In the genomic region with DNA sequence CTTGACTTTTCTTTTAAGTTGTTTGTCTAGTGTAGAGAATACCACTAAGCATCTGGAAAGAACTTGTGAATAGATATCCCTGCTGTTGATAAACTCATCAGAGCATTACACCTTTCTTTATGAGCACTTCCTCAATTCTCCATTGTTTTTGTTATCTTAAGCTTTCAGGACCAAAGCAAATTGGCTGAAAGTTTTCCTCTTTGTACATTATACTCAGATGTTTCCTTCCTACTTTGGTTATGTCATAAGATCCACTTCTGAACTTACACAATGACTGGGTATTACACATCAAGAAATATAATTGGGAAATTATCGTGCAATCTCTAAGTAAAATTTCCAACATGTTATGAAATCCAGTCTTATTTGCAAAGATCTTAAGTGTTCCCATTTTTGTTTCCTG, we compare ENCODE assay signal across 26 mouse cellular contexts. TPM values are rescaled to one million over a fixed set of nuclear protein-coding genes. Genes with fewer than 3 reads are reported as not detected.
DNase-seq lines count a peak whose midpoint lies in the region; ATAC-seq and TF ChIP-seq lines count a peak whose summit lies in the region.
"Had no signal": no experiment of that assay in that cellular context is flagged by ENCODE, and none has a peak within 500 bp of the region (broad histone marks: within the 10 kb centered on the region; RNA-seq: fewer than 3 reads in every experiment).

No protein-coding gene starts in this region.

- H3K9ac ChIP-seq in lung, embryonic 14.5 days, result no peak overlapping the region
- H3K9ac ChIP-seq in forebrain, embryonic 14.5 days (ENCODE audit: low read length), result no peak overlapping the region
- H3K9ac ChIP-seq: forebrain, postnatal 0 days; heart, embryonic 13.5 days; hindbrain, embryonic 14.5 days; neural tube, embryonic 12.5 days had no signal

- no peak overlapping the region for H3K4me3 ChIP-seq in gastrocnemius, adult 2 months
- no peak overlapping the region for H3K4me3 ChIP-seq in lung, embryonic 14.5 days (ENCODE audit: low read depth, low read length)
- no peak overlapping the region for H3K4me3 ChIP-seq in forebrain, embryonic 14.5 days (ENCODE audit: low read depth, low read length)
- H3K4me3 ChIP-seq: embryonic facial prominence, embryonic 10.5 days; heart, embryonic 13.5 days; left cerebral cortex, adult 2 months; neural tube, embryonic 12.5 days had no signal

- no peak for DNase-seq in gastrocnemius, adult 2 months
- DNase-seq in gastrocnemius, postnatal 14 days, result no peak
- peak; percentile 9 for DNase-seq in lung, embryonic 14.5 days
- no peak for DNase-seq in lung, postnatal 4 days
- no peak for DNase-seq in forebrain, embryonic 14.5 days (ENCODE audit: low spot score)
- DNase-seq in frontal cortex, postnatal 14 days (ENCODE audit: low spot score in 2 of 2), result no peak
- DNase-seq: adrenal gland, adult 2 months; cerebellum, adult 18-20 months; forebrain, postnatal 0 days; heart, adult 18-20 months; kidney, adult 2 months; kidney, postnatal 10 days; midbrain, embryonic 14.5 days; retina, postnatal 1 day; right cerebral cortex, postnatal 4 days; thymus, adult 18-20 months; thymus, postnatal 36 days had no signal

- TF ChIP-seq CTCF in gastrocnemius, adult 2 months (IDR thresholded peaks at IDR 0.05), result no peak
- TF ChIP-seq CTCF in lung, embryonic 14.5 days (IDR thresholded peaks at IDR 0.05; ENCODE audit: low read depth), result no peak

- H3K4me2 ChIP-seq in lung, embryonic 14.5 days, result no peak overlapping the region
- no peak overlapping the region for H3K4me2 ChIP-seq in forebrain, embryonic 14.5 days (ENCODE audit: low read length)
- H3K4me2 ChIP-seq: heart, embryonic 13.5 days; hindbrain, embryonic 14.5 days; neural tube, embryonic 12.5 days had no signal

- no peaks in the 10 kb centered on the region for H3K4me1 ChIP-seq in lung, embryonic 14.5 days (ENCODE audit: insufficient read depth)
- no peaks in the 10 kb centered on the region for H3K4me1 ChIP-seq in forebrain, embryonic 14.5 days (ENCODE audit: control insufficient read depth, insufficient read depth, low read length)
- H3K4me1 ChIP-seq: embryonic facial prominence, embryonic 10.5 days; heart, embryonic 13.5 days; neural tube, embryonic 12.5 days had no signal

- no peak for ATAC-seq in lung, embryonic 14.5 days (ENCODE audit: insufficient read depth)
- peak; percentile 83 for ATAC-seq in common myeloid progenitor, adult 5-6 weeks (replicated peaks; ENCODE audit: low read depth, poor library complexity, severe bottlenecking)
- peak; percentile 81 for ATAC-seq in megakaryocyte progenitor cell, adult 5-6 weeks (replicated peaks; ENCODE audit: poor library complexity)
- no peak for ATAC-seq in forebrain, embryonic 14.5 days
- ATAC-seq: forebrain, postnatal 0 days; Patski had no signal

- H3K27ac ChIP-seq in gastrocnemius, adult 2 months, result peak overlapping the region; percentile 24; the same call in 1 of the 2 replicates
- H3K27ac ChIP-seq in lung, embryonic 14.5 days (ENCODE audit: low read depth), result no peak overlapping the region
- H3K27ac ChIP-seq in forebrain, embryonic 14.5 days (ENCODE audit: low read depth, low read length), result no peak overlapping the region
- H3K27ac ChIP-seq: embryonic facial prominence, embryonic 10.5 days; heart, embryonic 13.5 days; hindbrain, embryonic 14.5 days; left cerebral cortex, adult 2 months; neural tube, embryonic 12.5 days had no signal

- intact Hi-C loops in gastrocnemius, adult 2 months (cut with DNase I), result no loop called here
- intact Hi-C loops in gastrocnemius, postnatal 14 days (cut with DNase I; ENCODE audit: low total_unique reads), result no loop called here

- 77% methylated on average over 1 of the region's 1 CpGs for WGBS in lung, embryonic 14.5 days
- WGBS in forebrain, embryonic 14.5 days, result 91% methylated on average over 1 of the region's 1 CpGs

- no peaks in the 10 kb centered on the region for H3K27me3 ChIP-seq in lung, embryonic 14.5 days (ENCODE audit: insufficient read depth, low read length)
- no peaks in the 10 kb centered on the region for H3K27me3 ChIP-seq in forebrain, embryonic 14.5 days (replicated peaks; ENCODE audit: control insufficient read depth, insufficient read depth, low read length)
- H3K27me3 ChIP-seq: neural tube, embryonic 12.5 days had no signal

- H3K9me3 ChIP-seq in lung, embryonic 14.5 days (ENCODE audit: low read depth, low read length), result no peaks in the 10 kb centered on the region
- H3K9me3 ChIP-seq in forebrain, embryonic 14.5 days (replicated peaks; ENCODE audit: control insufficient read depth, low read length), result no peaks in the 10 kb centered on the region
- H3K9me3 ChIP-seq: embryonic facial prominence, embryonic 10.5 days; heart, embryonic 13.5 days; neural tube, embryonic 12.5 days had no signal

- no peaks in the 10 kb centered on the region for H3K36me3 ChIP-seq in lung, embryonic 14.5 days (ENCODE audit: insufficient read depth)
- no peaks in the 10 kb centered on the region for H3K36me3 ChIP-seq in forebrain, embryonic 14.5 days (ENCODE audit: control insufficient read depth, insufficient read depth, low read length)
- H3K36me3 ChIP-seq: embryonic facial prominence, embryonic 10.5 days; heart, embryonic 13.5 days; neural tube, embryonic 12.5 days had no signal

RNA-seq across cellular contexts. Expression of a gene that starts 9.0 kb away (rescaled TPM):
- total RNA-seq in gastrocnemius, adult 2 months (2021), result 1 to 10 TPM; 3.7 to 6.3 TPM
- 1 to 10 TPM; 3.4 to 5.3 TPM for total RNA-seq in gastrocnemius, postnatal 14 days (2021)
- not detected in 2 replicates for polyA plus RNA-seq in lung, embryonic 14.5 days (2014; fragmentation: Nextera tagmentation; extraction: Ambion mirVana)
- not detected in 2 replicates for total RNA-seq in common myeloid progenitor, adult 5-6 weeks (2017)
- not detected in 2 replicates for total RNA-seq in megakaryocyte progenitor cell, adult 5-6 weeks (2015)
- 0.33 TPM in 1 of 2 replicates, not detected in the other for total RNA-seq in megakaryocyte progenitor cell, adult 5-6 weeks (2017)
- polyA plus RNA-seq in forebrain, embryonic 14.5 days (2014; fragmentation: Nextera tagmentation; extraction: Ambion mirVana), result not detected in 2 replicates
- total RNA-seq: forebrain, postnatal 0 days; megakaryocyte-erythroid progenitor cell, adult 5-6 weeks had no signal
- polyA plus RNA-seq: embryonic facial prominence, embryonic 10.5 days; hindbrain, embryonic 14.5 days; midbrain, embryonic 14.5 days; neural tube, embryonic 12.5 days had no signal

RNA-seq across cellular contexts. Expression of a gene that starts 19.6 kb away (rescaled TPM):
- 10 to 100 TPM; 30.6 to 45.9 TPM for total RNA-seq in gastrocnemius, adult 2 months (2021)
- total RNA-seq in gastrocnemius, postnatal 14 days (2021), result 10 to 100 TPM; 30.0 to 32.8 TPM
- 105 and 131 TPM in 2 replicates for polyA plus RNA-seq in lung, embryonic 14.5 days (2014; fragmentation: Nextera tagmentation; extraction: Ambion mirVana)
- 252 and 262 TPM in 2 replicates for total RNA-seq in common myeloid progenitor, adult 5-6 weeks (2017)
- total RNA-seq in megakaryocyte progenitor cell, adult 5-6 weeks (2015), result 545 and 765 TPM in 2 replicates
- total RNA-seq in megakaryocyte progenitor cell, adult 5-6 weeks (2017), result 600 and 820 TPM in 2 replicates
- 18.6 and 24.1 TPM in 2 replicates for polyA plus RNA-seq in forebrain, embryonic 14.5 days (2014; fragmentation: Nextera tagmentation; extraction: Ambion mirVana)

Comparison
In these comparisons a context has a peak if more than half of its experiments do, and no peak if none do; other contexts are left out.
1. ATAC-seq: peak in common myeloid progenitor, adult 5-6 weeks (single experiment) and megakaryocyte progenitor cell, adult 5-6 weeks (single experiment); none in lung, embryonic 14.5 days (single experiment) and forebrain, embryonic 14.5 days (single experiment).